Mouse (Mus musculus): ENCODE results near the gene Rap1b. TPM values are rescaled to one million over a fixed set of nuclear protein-coding genes. Genes with fewer than 3 reads are reported as not detected.

Rap1b gene
- total RNA-seq, 2 experiments from 2014 or later: 55.7 to 58.5 TPM

DNA sequence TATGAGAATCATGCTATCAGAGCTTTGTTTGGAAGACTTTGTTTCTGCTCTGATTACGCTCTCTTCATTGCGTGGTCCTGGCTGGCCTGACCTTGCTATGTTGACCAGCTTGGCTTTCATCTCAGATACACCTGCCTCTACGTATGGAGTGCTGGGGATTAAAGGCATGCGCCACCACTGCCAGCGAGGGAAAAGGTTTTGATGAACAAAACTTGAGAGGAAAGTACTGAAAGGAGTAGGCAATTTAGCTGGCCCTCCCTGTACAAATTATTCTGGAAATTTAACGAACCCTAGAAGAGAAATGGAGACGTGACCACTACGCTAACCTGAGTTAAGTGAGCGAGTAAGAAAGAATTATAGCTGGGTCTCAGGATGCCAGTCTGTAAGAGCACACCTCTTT lies 961 bp upstream of the Rap1b start:
- peak overlapping the region; percentile 91 for H3K4me3 ChIP-seq

GRCm38 (mm10) chr10:117846260-117846632 lies 411 bp upstream of the Rap1b start:
- no peak for DNase-seq (ENCODE audit: low spot score in 2 of 2)
- H3K27ac ChIP-seq: peak overlapping the region; percentile 99
- H3K4me3 ChIP-seq: peak overlapping the region; percentile 91
- TF ChIP-seq CTCF (conservative IDR thresholded peaks at IDR 0.05): peak; percentile 48

More for the DNA sequence above, 961 bp upstream of the Rap1b start:
- no peak for DNase-seq (ENCODE audit: low spot score in 2 of 2)
- no peak for TF ChIP-seq CTCF (conservative IDR thresholded peaks at IDR 0.05)
- peak overlapping the region; percentile 99 for H3K27ac ChIP-seq

DNA sequence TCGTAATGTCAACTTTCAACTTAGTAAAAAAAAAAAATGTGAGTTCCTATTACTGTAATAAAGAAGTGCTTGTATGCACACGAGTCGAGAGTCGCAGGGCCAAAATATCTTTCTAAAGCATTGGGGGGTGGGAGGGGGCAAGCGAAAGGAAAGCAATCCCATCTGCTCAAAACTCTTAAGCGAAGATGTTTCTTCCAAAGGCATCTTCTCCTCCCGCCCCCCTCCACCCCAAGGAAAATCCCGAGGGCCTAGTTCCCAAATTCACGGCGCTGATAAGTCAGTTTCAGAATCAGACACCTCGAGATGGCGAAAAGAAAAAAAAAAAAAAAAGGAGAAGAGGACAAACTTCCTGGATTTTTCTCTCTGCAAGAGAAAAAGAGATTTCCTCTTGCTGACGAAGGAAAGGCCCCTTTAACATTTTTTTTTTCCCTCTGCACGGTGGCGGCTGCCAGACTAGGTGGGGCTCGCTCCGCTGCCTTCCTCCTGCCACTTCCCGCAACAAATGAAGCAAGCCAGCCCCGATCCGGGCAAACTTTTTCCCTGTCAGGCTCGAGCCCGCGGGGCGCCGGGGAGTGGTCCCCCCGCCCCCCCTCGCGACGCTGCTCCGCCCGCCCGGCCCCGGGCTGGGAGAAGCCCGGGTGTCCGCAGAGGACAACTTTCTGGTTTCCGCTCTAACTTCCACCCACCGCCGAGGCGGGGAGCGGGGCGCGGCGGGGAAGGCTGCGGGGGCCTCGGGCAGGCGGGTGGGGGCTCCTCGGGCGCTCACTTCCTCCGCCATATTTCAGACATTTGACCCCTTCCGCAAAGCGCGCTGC lies 846 bp downstream of the Rap1b start:
- peak overlapping the region; percentile 99 for H3K27ac ChIP-seq
- H3K4me3 ChIP-seq: peak overlapping the region; percentile 91
- TF ChIP-seq CTCF (conservative IDR thresholded peaks at IDR 0.05): 0 out of 2 replicates have a peak, but pooled peaks have one; percentile 7
- peak; percentile 31 to 51 for DNase-seq (ENCODE audit: low spot score in 2 of 2)

DNA sequence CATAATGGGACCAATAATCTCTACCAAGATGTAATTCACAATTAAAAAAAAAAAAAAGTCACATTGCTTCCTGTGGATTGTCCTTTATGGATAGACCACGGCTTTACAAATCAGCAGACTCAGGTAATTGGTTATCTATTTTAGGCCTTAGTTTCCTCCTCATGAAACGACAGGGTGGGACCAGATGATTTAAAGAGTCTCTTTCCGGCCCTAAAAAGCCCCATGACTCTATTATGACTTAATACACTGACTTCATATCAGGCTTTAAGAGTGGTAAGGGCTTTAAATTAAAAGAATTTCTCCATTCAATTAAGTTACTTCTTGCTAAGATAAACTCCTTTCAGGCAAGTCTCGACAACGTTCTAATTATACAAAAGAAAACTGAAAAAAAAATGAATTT lies 1.6 kb downstream of the Rap1b start:
- no peak for TF ChIP-seq CTCF (conservative IDR thresholded peaks at IDR 0.05)
- Histone ChIP-seq H3K27ac (peak overlapping the region; percentile 99), H3K4me3 (peak overlapping the region; percentile 91)
- no peak for DNase-seq (ENCODE audit: low spot score in 2 of 2)

- Histone ChIP-seq H3K27ac (no peak overlapping the region), H3K4me3 (peak overlapping the region; percentile 91)
- no peak for DNase-seq (ENCODE audit: low spot score in 2 of 2)
- TF ChIP-seq CTCF (conservative IDR thresholded peaks at IDR 0.05): no peak
These were observed 2.1 kb downstream of the Rap1b start for GRCm38 (mm10) chr10:117843690-117844089.

DNA sequence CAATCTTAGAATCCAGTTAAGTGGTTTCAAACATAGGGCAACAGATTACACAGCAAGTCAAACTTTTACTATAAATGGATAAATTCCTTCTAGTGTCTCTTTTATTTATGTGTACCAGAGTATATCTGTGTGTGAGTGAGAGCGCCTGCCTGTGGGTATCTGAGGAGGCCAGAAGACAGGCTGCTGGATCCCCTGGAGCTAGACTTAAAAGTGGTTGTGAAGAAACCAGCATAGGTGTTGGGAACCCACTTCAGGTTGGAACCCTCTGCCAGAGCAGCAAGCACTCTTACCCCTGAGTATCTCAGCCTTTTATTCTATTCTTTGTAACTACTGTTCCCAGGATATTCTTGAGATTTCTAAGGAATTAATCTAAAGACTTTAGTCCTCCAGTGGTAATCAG lies 4.1 kb downstream of the Rap1b start:
- no peak for TF ChIP-seq CTCF (conservative IDR thresholded peaks at IDR 0.05)
- Histone ChIP-seq H3K4me3 (no peak overlapping the region), H3K27ac (no peak overlapping the region)
- DNase-seq (ENCODE audit: low spot score in 2 of 2): no peak

GRCm38 (mm10) chr10:117840431-117840995 lies 5.3 kb downstream of the Rap1b start:
- H3K27ac ChIP-seq: no peak overlapping the region
- TF ChIP-seq CTCF (conservative IDR thresholded peaks at IDR 0.05): no peak
- DNase-seq (ENCODE audit: low spot score in 2 of 2): no peak

GRCm38 (mm10) chr10:117839737-117840136 lies 6.1 kb downstream of the Rap1b start:
- DNase-seq (ENCODE audit: low spot score in 2 of 2): no peak
- TF ChIP-seq CTCF (conservative IDR thresholded peaks at IDR 0.05): no peak
- H3K4me3 ChIP-seq: no peak overlapping the region

More at GRCm38 (mm10) chr10:117840431-117840995, 5.3 kb downstream of the Rap1b start:
- no peak overlapping the region for H3K4me3 ChIP-seq

DNA sequence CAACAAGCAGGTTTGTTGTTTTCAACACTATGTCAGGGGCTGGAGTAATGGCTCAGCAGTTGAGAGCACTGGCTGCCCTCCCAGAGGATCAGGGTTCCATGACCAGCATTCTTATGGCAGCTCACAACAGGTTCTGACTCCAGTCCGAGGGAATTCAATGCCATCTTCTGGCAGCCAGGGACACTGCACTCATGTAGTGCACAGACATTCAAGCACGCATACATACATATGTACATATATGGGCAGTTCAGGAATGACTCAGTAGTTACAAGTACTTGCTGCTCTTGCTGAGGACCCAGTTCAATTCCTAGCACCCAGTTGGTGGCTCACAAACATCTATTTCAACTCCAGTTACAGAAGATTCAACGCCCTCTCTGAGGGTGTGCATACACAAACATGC lies 6.9 kb downstream of the Rap1b start:
- no peak overlapping the region for H3K4me3 ChIP-seq
- peak; percentile 56 for TF ChIP-seq CTCF (conservative IDR thresholded peaks at IDR 0.05)
- no peak overlapping the region for H3K27ac ChIP-seq
- DNase-seq (ENCODE audit: low spot score in 2 of 2): no peak

More at GRCm38 (mm10) chr10:117839737-117840136, 6.1 kb downstream of the Rap1b start:
- no peak overlapping the region for H3K27ac ChIP-seq

GRCm38 (mm10) chr10:117836354-117836753 lies 9.5 kb downstream of the Rap1b start:
- TF ChIP-seq CTCF (conservative IDR thresholded peaks at IDR 0.05): no peak
- no peak overlapping the region for H3K4me3 ChIP-seq

GRCm38 (mm10) chr10:117835453-117835852 lies 10.4 kb downstream of the Rap1b start:
- TF ChIP-seq CTCF (conservative IDR thresholded peaks at IDR 0.05): no peak
- DNase-seq (ENCODE audit: low spot score in 2 of 2): no peak
- no peak overlapping the region for H3K27ac ChIP-seq
- H3K4me3 ChIP-seq: no peak overlapping the region

More at GRCm38 (mm10) chr10:117836354-117836753, 9.5 kb downstream of the Rap1b start:
- DNase-seq (ENCODE audit: low spot score in 2 of 2): no peak
- H3K27ac ChIP-seq: no peak overlapping the region

DNA sequence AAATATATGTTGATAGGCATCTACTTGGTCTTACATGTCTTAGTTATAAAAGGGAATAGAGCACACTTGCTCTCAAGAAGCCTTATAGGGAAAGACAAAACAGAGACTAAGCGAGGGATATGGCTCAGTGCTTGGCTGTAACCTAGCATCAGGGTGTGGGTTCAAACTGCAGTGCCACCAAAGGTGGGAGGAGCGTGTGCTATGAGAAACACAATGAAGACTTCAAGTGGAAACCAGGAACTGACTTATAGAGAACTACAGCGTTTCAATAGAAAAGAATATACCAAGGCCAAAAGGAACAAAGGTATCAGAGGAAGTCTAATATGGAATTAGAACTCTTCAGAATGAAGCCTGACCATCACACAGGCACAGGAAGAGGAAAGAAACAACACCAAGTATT lies 15.0 kb downstream of the Rap1b start:
- no peak for TF ChIP-seq CTCF (conservative IDR thresholded peaks at IDR 0.05)
- no peak for DNase-seq (ENCODE audit: low spot score in 2 of 2)
- no peak overlapping the region for H3K27ac ChIP-seq
- H3K4me3 ChIP-seq: no peak overlapping the region

- no peak for DNase-seq (ENCODE audit: low spot score in 2 of 2)
- no peak for TF ChIP-seq CTCF (conservative IDR thresholded peaks at IDR 0.05)
- Histone ChIP-seq H3K27ac (no peak overlapping the region), H3K4me3 (no peak overlapping the region)
These were observed 16.2 kb downstream of the Rap1b start for GRCm38 (mm10) chr10:117829472-117830155.

Data from layer of hippocampus, adult 2 months (tissue).